Mouse (Mus musculus) thymus, postnatal 0 days (tissue): ENCODE data around the gene Gpr18. TPM values are rescaled to one million over a fixed set of nuclear protein-coding genes. Genes with fewer than 3 reads are reported as not detected.

Experiments used
- DNase-seq: peaks from one replicate; pipeline ENCODE4 v3.0.0-alpha.2; 2015; ENCODE audit warnings: low spot score
- polyA plus RNA-seq: library from polyadenylated mRNA; unstranded; fragments of >200 nt; fragmentation: Nextera tagmentation; extraction: Ambion mirVana; gene quantifications from 2 replicates; pipeline ENCODE4 v1.2.1, GENCODE M21; 2015

Gpr18 gene
- polyA plus RNA-seq, 1 experiment from 2014 or later = 5.5 TPM

- no peak for DNase-seq
These were observed 9.3 kb upstream of the Gpr18 start for GRCm38 (mm10) chr14:121924876-121925275.

DNA sequence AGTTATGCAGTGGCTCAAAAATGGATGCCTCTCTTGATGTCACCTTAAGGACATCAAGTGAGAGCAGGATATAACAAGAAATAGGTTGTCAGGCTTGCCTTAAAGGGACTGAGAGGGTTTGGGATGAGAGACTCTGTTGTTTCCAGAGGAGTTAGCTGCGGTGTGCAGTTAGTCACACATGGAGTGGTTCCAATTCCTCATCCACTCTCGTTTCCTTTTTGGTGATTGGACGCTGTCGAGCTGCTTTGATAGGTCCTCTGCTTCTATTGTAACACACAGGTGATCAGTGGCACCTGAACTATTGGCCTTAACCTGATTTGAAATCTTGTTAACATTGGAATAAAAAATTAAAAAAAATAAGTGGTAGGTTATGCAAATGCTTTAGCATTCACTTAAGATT is 7.2 kb upstream of the Gpr18 start:
- no peak for DNase-seq

DNA sequence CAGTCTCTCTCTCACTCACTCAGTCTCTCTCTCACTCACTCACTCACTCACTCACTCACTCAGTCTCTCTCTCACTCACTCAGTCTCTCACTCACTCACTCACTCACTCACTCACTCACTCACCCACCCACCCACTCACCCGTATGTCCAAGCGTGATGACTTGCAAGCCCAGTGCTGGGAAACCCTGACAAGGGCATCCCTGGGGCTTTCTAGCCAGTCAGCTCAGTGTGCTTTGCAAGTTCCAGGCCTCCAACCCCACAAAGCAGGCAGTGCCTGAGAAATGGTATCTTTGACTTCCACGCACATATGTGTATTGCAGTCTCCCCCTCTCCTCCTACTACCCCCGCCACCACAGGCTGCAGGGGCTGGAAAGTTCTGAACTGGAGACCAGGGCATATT is 6.4 kb upstream of the Gpr18 start:
- DNase-seq = no peak

GRCm38 (mm10) chr14:121920511-121921124 is 5.0 kb upstream of the Gpr18 start:
- DNase-seq = peak; percentile 1

GRCm38 (mm10) chr14:121919752-121920151 is 4.2 kb upstream of the Gpr18 start:
- DNase-seq = peak; percentile 67

DNA sequence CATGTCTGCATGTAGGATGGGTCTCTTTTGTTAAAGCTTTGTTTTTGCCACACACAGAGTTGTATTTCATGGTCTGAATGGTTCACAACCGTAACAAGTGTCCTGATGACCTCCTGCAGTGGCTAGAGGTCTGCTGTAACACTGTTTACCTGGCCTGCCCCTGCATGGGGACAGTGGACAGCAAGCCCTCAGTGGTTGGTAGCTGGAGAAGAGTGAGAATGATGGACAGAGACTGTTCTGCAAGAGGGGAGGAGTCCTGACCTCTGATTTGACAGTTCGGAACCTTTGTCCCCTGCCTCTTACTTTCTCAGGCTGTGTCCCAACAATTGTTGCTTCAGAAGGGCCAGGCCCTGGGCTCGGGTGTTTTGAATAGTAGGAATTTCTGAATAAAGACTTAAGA is 2.7 kb upstream of the Gpr18 start:
- DNase-seq = no peak

- peak; percentile 34 for DNase-seq
These were observed 922 bp upstream of the Gpr18 start for GRCm38 (mm10) chr14:121916311-121917094.

GRCm38 (mm10) chr14:121915143-121915542 is 438 bp downstream of the Gpr18 start:
- no peak for DNase-seq

GRCm38 (mm10) chr14:121912501-121912900 is 3.1 kb downstream of the Gpr18 start:
- DNase-seq = no peak

- DNase-seq = no peak
These were observed 5.7 kb downstream of the Gpr18 start for GRCm38 (mm10) chr14:121909868-121910267.

- DNase-seq = no peak
These were observed 8.4 kb downstream of the Gpr18 start for GRCm38 (mm10) chr14:121906992-121907681.

GRCm38 (mm10) chr14:121906341-121906991 is 9.1 kb downstream of the Gpr18 start:
- peak; percentile 55 for DNase-seq

GRCm38 (mm10) chr14:121904754-121905153 is 10.8 kb downstream of the Gpr18 start:
- DNase-seq = no peak

DNA sequence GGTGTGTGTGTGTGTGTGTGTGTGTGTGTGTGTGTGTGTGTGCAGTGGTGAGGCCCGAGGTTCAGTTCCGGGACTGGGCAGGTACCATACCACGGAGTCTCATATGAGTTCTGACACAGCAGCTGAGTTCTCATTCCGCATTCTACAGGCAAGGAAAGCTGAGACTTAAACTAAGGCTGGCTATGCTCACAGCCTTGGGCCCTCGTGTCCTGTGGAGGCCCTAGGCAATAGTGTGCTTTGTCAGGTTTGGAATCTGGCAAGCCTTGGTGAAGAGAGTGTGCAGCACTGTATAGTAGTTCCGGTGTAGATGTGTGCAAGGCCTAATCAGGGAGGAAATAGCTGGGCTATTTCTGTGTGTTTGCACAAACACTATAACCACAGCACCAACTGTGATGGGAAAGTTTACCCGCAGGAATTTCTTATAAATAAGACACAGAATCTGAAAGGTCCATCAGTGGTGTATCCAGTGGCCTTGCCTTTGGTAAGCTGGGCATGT is 12.2 kb downstream of the Gpr18 start:
- no peak for DNase-seq

- no peak for DNase-seq
These were observed 14.1 kb downstream of the Gpr18 start for GRCm38 (mm10) chr14:121901511-121901910.

GRCm38 (mm10) chr14:121899071-121899470 is 16.5 kb downstream of the Gpr18 start:
- DNase-seq = no peak

GRCm38 (mm10) chr14:121898509-121898908 is 17.1 kb downstream of the Gpr18 start:
- DNase-seq = peak; percentile 58

DNA sequence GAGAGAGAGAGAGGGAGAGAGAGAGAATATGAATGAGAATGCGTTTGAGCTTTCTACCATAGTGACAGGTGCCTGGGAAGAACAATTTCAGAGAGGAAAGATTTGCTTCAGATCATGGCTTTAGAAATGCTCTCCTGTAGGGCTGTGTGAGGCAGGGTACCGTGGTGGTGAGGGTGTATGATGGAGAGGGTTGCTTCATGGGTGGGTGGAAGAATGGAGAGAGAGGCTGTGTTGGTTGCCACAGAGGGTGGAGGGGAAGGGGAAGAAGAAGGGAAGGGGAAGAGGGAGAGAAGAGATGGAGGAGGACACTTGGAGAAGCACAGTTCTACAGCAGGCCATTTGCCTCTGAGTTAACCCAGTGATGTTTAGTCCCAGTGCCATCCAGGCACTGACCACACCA is 17.8 kb downstream of the Gpr18 start:
- no peak for DNase-seq

DNA sequence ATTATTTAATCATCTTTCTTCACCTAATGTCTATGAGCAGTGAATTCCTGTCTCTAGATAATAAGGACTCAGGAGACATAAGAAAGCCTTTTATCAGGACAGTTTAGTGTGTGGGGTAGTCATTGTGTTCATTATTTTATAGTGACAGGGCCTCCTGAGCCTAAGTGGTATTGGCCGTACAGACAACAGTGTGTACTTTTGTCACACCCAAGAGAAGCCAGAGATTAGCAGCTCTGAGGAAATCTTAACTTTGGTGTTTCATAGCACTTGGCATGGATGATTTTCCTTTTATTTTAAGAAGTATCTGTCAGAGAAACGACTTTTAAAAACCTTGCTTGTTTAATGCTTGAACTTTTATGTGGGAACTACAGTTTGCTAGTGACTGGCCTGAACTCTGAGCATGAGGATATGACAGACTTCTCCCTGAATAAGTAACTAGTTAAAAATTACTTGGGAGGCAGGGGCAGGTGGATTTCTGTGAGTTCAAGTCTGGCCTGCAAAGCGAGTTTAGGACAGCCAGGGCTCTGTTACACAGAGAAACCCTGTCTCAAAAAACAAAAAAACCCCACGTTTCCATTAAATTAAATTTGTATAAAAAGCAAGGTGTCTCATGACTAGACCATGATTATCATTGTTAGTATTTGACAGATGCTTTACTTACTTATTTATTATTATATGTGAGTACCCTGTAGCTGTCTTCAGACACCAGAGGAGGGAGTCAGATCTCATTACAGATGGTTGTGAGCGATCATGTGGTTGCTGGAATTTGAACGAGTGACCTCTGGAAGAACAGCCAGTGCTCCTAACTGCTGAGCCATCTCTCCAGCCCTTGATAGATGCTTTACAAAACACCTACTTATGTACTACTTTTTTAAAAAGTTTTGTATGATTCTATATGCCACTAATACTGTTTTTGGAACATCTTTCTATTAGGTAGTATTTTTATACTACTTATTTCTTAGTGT is 19.2 kb downstream of the Gpr18 start:
- DNase-seq = no peak

- no peak for DNase-seq
These were observed 20.3 kb downstream of the Gpr18 start for GRCm38 (mm10) chr14:121895316-121895715.
